Mouse (Mus musculus): Measurements from ENCODE around the gene 3110009E18Rik. TPM values are rescaled to one million over a fixed set of nuclear protein-coding genes. Genes with fewer than 3 reads are reported as not detected.
A peak's percentile ranks its signal among the peaks of the same experiment; 100 is the strongest.

The 3110009E18Rik gene
- polyA plus RNA-seq, 2 experiments = 3.5 to 10.4 TPM

GRCm38 (mm10) chr1:120229723-120230471 is 108.9 kb downstream of the 3110009E18Rik start:
- TF ChIP-seq EP300 (IDR thresholded peaks at IDR 0.05; ENCODE audit: low read depth) = no peak
- no peak for TF ChIP-seq CTCF (IDR thresholded peaks at IDR 0.05; ENCODE audit: low read depth)
- Histone ChIP-seq H3K4me3 (ENCODE audit: insufficient read depth in 1 of 2, low read depth in 2 of 2, low read length in 2 of 2) (no peak overlapping the region), H3K4me1 (replicated peaks; ENCODE audit: control insufficient read depth in 2 of 2, insufficient read depth in 2 of 2, low read length in 1 of 2) (peaks cover 12 to 17% of the 10 kb centered on the region in 2 experiments), H3K27ac (no peak overlapping the region), H3K4me2 (ENCODE audit: low read depth) (no peak overlapping the region), H3K27me3 (ENCODE audit: control insufficient read depth, insufficient read depth, low read length) (no peaks in the 10 kb centered on the region), H3K9ac (replicated peaks) (no peak overlapping the region), H3K9me3 (ENCODE audit: control insufficient read depth, low read length) (no peaks in the 10 kb centered on the region), H3K36me3 (replicated peaks; ENCODE audit: control insufficient read depth, insufficient read depth, low read depth) (peaks cover 76% of the 10 kb centered on the region)
- ATAC-seq (ENCODE audit: insufficient read depth) = no peak
- DNase-seq (ENCODE audit: low read depth in 3 of 3, low spot score in 3 of 3) = no peak
- 84% methylated on average over 10 of the region's 10 CpGs for WGBS (ENCODE audit: insufficient replicate concordance)

- TF ChIP-seq EP300 (IDR thresholded peaks at IDR 0.05; ENCODE audit: low read depth) = peak; percentile 79
- peak; percentile 92 for TF ChIP-seq CTCF (IDR thresholded peaks at IDR 0.05; ENCODE audit: low read depth)
- WGBS (ENCODE audit: insufficient replicate concordance) = 6% methylated on average over 6 of the region's 6 CpGs
- peak; percentile 89 for ATAC-seq (ENCODE audit: insufficient read depth)
- H3K4me1 ChIP-seq (replicated peaks; ENCODE audit: control insufficient read depth in 2 of 2, insufficient read depth in 2 of 2, low read length in 1 of 2) = peaks cover 12 to 17% of the 10 kb centered on the region in 2 experiments
- no peaks in the 10 kb centered on the region for H3K9me3 ChIP-seq (ENCODE audit: control insufficient read depth, low read length)
- peak overlapping the region; percentile 18 for H3K9ac ChIP-seq (replicated peaks)
- H3K4me2 ChIP-seq (ENCODE audit: low read depth) = peak overlapping the region; percentile 23
- peak overlapping the region; percentile 46 for H3K27ac ChIP-seq
- H3K4me3 ChIP-seq (ENCODE audit: insufficient read depth in 1 of 2, low read depth in 2 of 2, low read length in 2 of 2) = no peak overlapping the region
- H3K27me3 ChIP-seq (ENCODE audit: control insufficient read depth, insufficient read depth, low read length) = no peaks in the 10 kb centered on the region
- DNase-seq (ENCODE audit: low read depth in 3 of 3, low spot score in 3 of 3) = peak in 2 of 3 experiments; percentile 20 to 68
- H3K36me3 ChIP-seq (replicated peaks; ENCODE audit: control insufficient read depth, insufficient read depth, low read depth) = peaks cover 79% of the 10 kb centered on the region
Observed at GRCm38 (mm10) chr1:120231334-120231733, 110.3 kb downstream of the 3110009E18Rik start.

- Histone ChIP-seq H3K9ac (replicated peaks) (0 out of 2 replicates have a peak overlapping the region, but pooled peaks have one; percentile 9), H3K27me3 (ENCODE audit: control insufficient read depth, insufficient read depth, low read length) (no peaks in the 10 kb centered on the region), H3K4me3 (ENCODE audit: insufficient read depth in 1 of 2, low read depth in 2 of 2, low read length in 2 of 2) (no peak overlapping the region), H3K9me3 (ENCODE audit: control insufficient read depth, low read length) (no peaks in the 10 kb centered on the region), H3K27ac (no peak overlapping the region), H3K36me3 (replicated peaks; ENCODE audit: control insufficient read depth, insufficient read depth, low read depth) (peaks cover 74% of the 10 kb centered on the region), H3K4me2 (ENCODE audit: low read depth) (no peak overlapping the region; the same call in 1 of the 2 replicates), H3K4me1 (replicated peaks; ENCODE audit: control insufficient read depth in 2 of 2, insufficient read depth in 2 of 2, low read length in 1 of 2) (peaks cover 12 to 17% of the 10 kb centered on the region in 2 experiments)
- DNase-seq (ENCODE audit: low read depth in 3 of 3, low spot score in 3 of 3) (no peak), ATAC-seq (ENCODE audit: insufficient read depth) (no peak)
- no peak for TF ChIP-seq CTCF (IDR thresholded peaks at IDR 0.05; ENCODE audit: low read depth)
- no peak for TF ChIP-seq EP300 (IDR thresholded peaks at IDR 0.05; ENCODE audit: low read depth)
- 79% methylated on average over 6 of the region's 6 CpGs for WGBS (ENCODE audit: insufficient replicate concordance)
Observed at GRCm38 (mm10) chr1:120232170-120232569, 111.2 kb downstream of the 3110009E18Rik start.

GRCm38 (mm10) chr1:120235631-120236215 is 114.7 kb downstream of the 3110009E18Rik start:
- WGBS (ENCODE audit: insufficient replicate concordance) = 83% methylated on average over 6 of the region's 6 CpGs
- DNase-seq (ENCODE audit: low read depth in 3 of 3, low spot score in 3 of 3) = no peak
- H3K9me3 ChIP-seq (ENCODE audit: control insufficient read depth, low read length) = no peaks in the 10 kb centered on the region

GRCm38 (mm10) chr1:120236424-120236823 is 115.4 kb downstream of the 3110009E18Rik start:
- Histone ChIP-seq H3K4me1 (replicated peaks; ENCODE audit: control insufficient read depth in 2 of 2, insufficient read depth in 2 of 2, low read length in 1 of 2) (peaks cover 6 to 7% of the 10 kb centered on the region in 2 experiments), H3K9ac (replicated peaks) (no peak overlapping the region), H3K4me2 (ENCODE audit: low read depth) (no peak overlapping the region), H3K9me3 (ENCODE audit: control insufficient read depth, low read length) (no peaks in the 10 kb centered on the region), H3K36me3 (replicated peaks; ENCODE audit: control insufficient read depth, insufficient read depth, low read depth) (peaks cover 76% of the 10 kb centered on the region), H3K27ac (no peak overlapping the region), H3K27me3 (ENCODE audit: control insufficient read depth, insufficient read depth, low read length) (no peaks in the 10 kb centered on the region), H3K4me3 (ENCODE audit: insufficient read depth in 1 of 2, low read depth in 2 of 2, low read length in 2 of 2) (no peak overlapping the region)
- ATAC-seq (ENCODE audit: insufficient read depth) = no peak
- 85% methylated on average over 14 of the region's 14 CpGs for WGBS (ENCODE audit: insufficient replicate concordance)
- no peak for DNase-seq (ENCODE audit: low read depth in 3 of 3, low spot score in 3 of 3)
- TF ChIP-seq CTCF (IDR thresholded peaks at IDR 0.05; ENCODE audit: low read depth) (no peak), EP300 (IDR thresholded peaks at IDR 0.05; ENCODE audit: low read depth) (no peak)

More at GRCm38 (mm10) chr1:120235631-120236215, 114.7 kb downstream of the 3110009E18Rik start:
- no peaks in the 10 kb centered on the region for H3K27me3 ChIP-seq (ENCODE audit: control insufficient read depth, insufficient read depth, low read length)
- H3K27ac ChIP-seq = no peak overlapping the region
- no peak overlapping the region for H3K4me3 ChIP-seq (ENCODE audit: insufficient read depth in 1 of 2, low read depth in 2 of 2, low read length in 2 of 2)
- peaks cover 12 to 13% of the 10 kb centered on the region in 2 experiments for H3K4me1 ChIP-seq (replicated peaks; ENCODE audit: control insufficient read depth in 2 of 2, insufficient read depth in 2 of 2, low read length in 1 of 2)
- no peak overlapping the region for H3K4me2 ChIP-seq (ENCODE audit: low read depth)
- no peak for ATAC-seq (ENCODE audit: insufficient read depth)
- H3K36me3 ChIP-seq (replicated peaks; ENCODE audit: control insufficient read depth, insufficient read depth, low read depth) = peaks cover 73% of the 10 kb centered on the region
- H3K9ac ChIP-seq (replicated peaks) = no peak overlapping the region
- TF ChIP-seq CTCF (IDR thresholded peaks at IDR 0.05; ENCODE audit: low read depth) (no peak), EP300 (IDR thresholded peaks at IDR 0.05; ENCODE audit: low read depth) (no peak)

All from liver, embryonic 14.5 days (tissue).